Mouse (Mus musculus) thymus, adult 2 months (tissue): Measurements from ENCODE around the gene Svs3b.

Experiments used
- CTCF ChIP-seq: fragments of 200-500 bp; IDR thresholded peaks from 2 replicates; pipeline ENCODE4 v1.5.1; 2012; ENCODE audit warnings: mild to moderate bottlenecking, control low read depth, low read length, moderate library complexity, borderline replicate concordance; ENCODE audit not compliant: control insufficient read depth, poor library complexity, insufficient read depth; ENCODE audit errors: extremely low read depth
- POLR2A ChIP-seq: fragments of 200-500 bp; IDR thresholded peaks from 2 replicates; pipeline ENCODE4 v1.6.1; 2012; ENCODE audit warnings: mild to moderate bottlenecking, low read length, control low read depth, moderate library complexity; ENCODE audit not compliant: control insufficient read depth, poor library complexity, insufficient read depth; ENCODE audit errors: extremely low read depth

- TF ChIP-seq CTCF: no peak
- no peak for TF ChIP-seq POLR2A
Observed at GRCm38 (mm10) chr2:164228361-164229070, 27.9 kb downstream of the Svs3b start.
